8 mouse cellular contexts compared by ENCODE assay signal in the genomic region with DNA sequence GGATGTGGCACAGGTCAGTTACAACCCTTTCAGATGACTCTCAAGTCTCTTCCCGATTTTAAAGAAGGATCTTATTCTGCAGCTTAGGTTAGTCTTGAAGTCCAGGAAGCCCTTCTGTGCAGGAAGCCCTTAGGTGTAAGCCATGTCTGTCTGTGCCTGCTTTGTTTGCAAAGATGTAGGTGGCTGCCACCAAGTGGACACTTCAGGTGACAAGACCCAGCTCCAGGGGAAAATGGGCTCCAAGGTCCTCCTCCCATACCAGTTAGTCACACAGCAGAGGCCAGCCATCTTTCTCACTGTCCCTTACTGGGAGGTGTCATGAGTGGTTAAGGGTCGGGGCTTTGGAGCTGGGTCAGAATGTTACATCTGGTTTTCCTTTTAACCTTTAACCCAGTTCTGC. TPM values are rescaled to one million over a fixed set of nuclear protein-coding genes. Genes with fewer than 3 reads are reported as not detected.
DNase-seq lines count a peak whose midpoint lies in the region; TF ChIP-seq lines count a peak whose summit lies in the region.

No protein-coding gene starts in this region.

- no peak overlapping the region for H3K27ac ChIP-seq in heart, embryonic 10.5 days
- no peak overlapping the region for H3K27ac ChIP-seq in ES-Bruce4 (ENCODE audit: insufficient read depth, low read length)
- peak overlapping the region; percentile 37; the same call in 1 of the 2 replicates for H3K27ac ChIP-seq in liver, adult 2 months (replicated peaks; ENCODE audit: insufficient read depth, low read depth, low read length)

- no peaks in the 10 kb centered on the region for H3K9me3 ChIP-seq in heart, embryonic 10.5 days
- no peaks in the 10 kb centered on the region for H3K9me3 ChIP-seq in ES-Bruce4 (replicated peaks; ENCODE audit: control insufficient read depth, insufficient read depth, low read length, poor library complexity, severe bottlenecking)

- no peaks in the 10 kb centered on the region for H3K27me3 ChIP-seq in heart, embryonic 10.5 days (ENCODE audit: insufficient read depth, poor library complexity, severe bottlenecking)
- H3K27me3 ChIP-seq in ES-Bruce4 (ENCODE audit: control insufficient read depth, insufficient read depth, low read length, poor library complexity, severe bottlenecking), result no peaks in the 10 kb centered on the region
- H3K27me3 ChIP-seq in liver, adult 2 months (ENCODE audit: control insufficient read depth, insufficient read depth, low read length), result no peaks in the 10 kb centered on the region

- peaks cover 9% of the 10 kb centered on the region; the same call in 1 of the 2 replicates for H3K4me1 ChIP-seq in heart, embryonic 10.5 days
- no peaks in the 10 kb centered on the region for H3K4me1 ChIP-seq in ES-Bruce4 (ENCODE audit: control insufficient read depth, insufficient read depth, low read length)
- H3K4me1 ChIP-seq in liver, adult 2 months (ENCODE audit: control insufficient read depth, insufficient read depth, low read length), result peaks cover 41% of the 10 kb centered on the region

- TF ChIP-seq CTCF in ES-Bruce4 (IDR thresholded peaks at IDR 0.05; ENCODE audit: low read depth, low read length), result peak; percentile 61
- peak; percentile 52 for TF ChIP-seq CTCF in liver, adult 2 months (IDR thresholded peaks at IDR 0.05; ENCODE audit: low read depth, low read length)

- no peaks in the 10 kb centered on the region for H3K79me2 ChIP-seq in liver, adult 2 months (ENCODE audit: control insufficient read depth, insufficient read depth, low read length)

- 56% methylated on average over 2 of the region's 2 CpGs for WGBS in heart, embryonic 10.5 days
- WGBS in liver, adult 2 months, result 30% methylated on average over 2 of the region's 2 CpGs

- no peak for TF ChIP-seq POLR2A in ES-Bruce4 (IDR thresholded peaks at IDR 0.05; ENCODE audit: insufficient read depth, low read length)
- no peak for TF ChIP-seq POLR2A in liver, adult 2 months (IDR thresholded peaks at IDR 0.05; ENCODE audit: extremely low read depth, insufficient read depth, low read length)

- no peak for TF ChIP-seq EP300 in ES-Bruce4 (IDR thresholded peaks at IDR 0.05; ENCODE audit: insufficient read depth, low read depth, low read length)

- intact Hi-C loops in heart, postnatal 25 days (cut with DNase I), result loop anchor here (5.0 to 10.0 kb wide), 2 partner anchors 49 to 152 kb away; no protein-coding TSS in a partner anchor

- H3K4me3 ChIP-seq in heart, embryonic 10.5 days, result no peak overlapping the region
- H3K4me3 ChIP-seq in ES-Bruce4 (ENCODE audit: low read depth, low read length), result no peak overlapping the region
- no peak overlapping the region for H3K4me3 ChIP-seq in liver, adult 2 months (ENCODE audit: insufficient read depth, low read depth, low read length)

- H3K36me3 ChIP-seq in heart, embryonic 10.5 days, result peaks cover 44% of the 10 kb centered on the region
- H3K36me3 ChIP-seq in ES-Bruce4 (ENCODE audit: control insufficient read depth, insufficient read depth, low read length, poor library complexity, severe bottlenecking), result peaks cover 4% of the 10 kb centered on the region
- H3K36me3 ChIP-seq in liver, adult 2 months (ENCODE audit: control insufficient read depth, insufficient read depth, low read length), result peaks cover 24% of the 10 kb centered on the region

- DNase-seq in heart, embryonic 10.5 days (ENCODE audit: low spot score), result peak; percentile 87
- no peak for DNase-seq in heart, postnatal 25 days (ENCODE audit: low spot score)
- peak; percentile 64 to 67 for DNase-seq in cerebellum, postnatal 10 days
- peak; percentile 68 for DNase-seq in liver, adult 2 months (ENCODE audit: extremely low read depth, low read depth, low spot score)
- peak; percentile 69 for DNase-seq in thymus, postnatal 14 days
- DNase-seq in left cerebral cortex, adult 8-10 months (ENCODE audit: low spot score in 2 of 2), result no peak
- no peak for DNase-seq in ovary, postnatal 36 days (ENCODE audit: low spot score)

- no peak overlapping the region for H3K9ac ChIP-seq in ES-Bruce4 (ENCODE audit: low read depth, poor library complexity, severe bottlenecking)
- no peak overlapping the region for H3K9ac ChIP-seq in liver, adult 2 months (ENCODE audit: low read depth, low read length)

RNA-seq across cellular contexts. Expression of a gene that starts 3.5 kb away (rescaled TPM):
- 7.0 and 10.1 TPM in 2 replicates for polyA plus RNA-seq in heart, embryonic 10.5 days (2016; fragmentation: Nextera tagmentation; extraction: Ambion mirVana)
- total RNA-seq in heart, postnatal 25 days (2021), result 1 to 10 TPM; 6.0 to 6.5 TPM
- 0.51 and 0.75 TPM in 2 replicates for polyA plus RNA-seq in ES-Bruce4 (2011; ENCODE audit: insufficient read depth, insufficient read length, low read depth, missing spikeins)
- 14.0 and 14.9 TPM in 2 replicates for total RNA-seq in liver, adult 2 months (2014; rRNA removed)
- polyA plus RNA-seq in liver, adult 2 months (2012; rRNA removed), result 61.4 and 73.7 TPM in 2 replicates
- total RNA-seq in left cerebral cortex, adult 8-10 months (2022), result 1 to 10 TPM; 7.8 to 9.6 (median 9.5) TPM

RNA-seq across cellular contexts. Expression of a gene that starts 12.9 kb away (rescaled TPM):
- 144 and 157 TPM in 2 replicates for polyA plus RNA-seq in heart, embryonic 10.5 days (2016; fragmentation: Nextera tagmentation; extraction: Ambion mirVana)
- total RNA-seq in heart, postnatal 25 days (2021), result 10 to 100 TPM; 60.2 to 63.3 TPM
- 26.9 and 37.3 TPM in 2 replicates for polyA plus RNA-seq in ES-Bruce4 (2011; ENCODE audit: insufficient read depth, insufficient read length, low read depth, missing spikeins)
- 114 and 123 TPM in 2 replicates for total RNA-seq in liver, adult 2 months (2014; rRNA removed)
- polyA plus RNA-seq in liver, adult 2 months (2012; rRNA removed), result 328 and 437 TPM in 2 replicates
- 10 to 100 TPM; 35.5 to 39.6 (median 36.9) TPM for total RNA-seq in left cerebral cortex, adult 8-10 months (2022)

RNA-seq across cellular contexts. Expression of a gene that starts 18.1 kb away (rescaled TPM):
- polyA plus RNA-seq in heart, embryonic 10.5 days (2016; fragmentation: Nextera tagmentation; extraction: Ambion mirVana), result 72.1 and 87.4 TPM in 2 replicates
- total RNA-seq in heart, postnatal 25 days (2021), result 10 to 100 TPM; 17.3 to 18.4 TPM
- polyA plus RNA-seq in ES-Bruce4 (2011; ENCODE audit: insufficient read depth, insufficient read length, low read depth, missing spikeins), result 32.3 and 34.0 TPM in 2 replicates
- 11.7 and 13.4 TPM in 2 replicates for total RNA-seq in liver, adult 2 months (2014; rRNA removed)
- 9.1 and 9.3 TPM in 2 replicates for polyA plus RNA-seq in liver, adult 2 months (2012; rRNA removed)
- total RNA-seq in left cerebral cortex, adult 8-10 months (2022), result 10 to 100 TPM; 27.6 to 29.5 (median 28.3) TPM

RNA-seq across cellular contexts. Expression of a gene that starts 18.4 kb away (rescaled TPM):
- 0.36 and 0.49 TPM in 2 replicates for polyA plus RNA-seq in heart, embryonic 10.5 days (2016; fragmentation: Nextera tagmentation; extraction: Ambion mirVana)
- total RNA-seq in heart, postnatal 25 days (2021), result under 1 TPM; 0.18 to 0.22 TPM
- 1.3 and 1.5 TPM in 2 replicates for polyA plus RNA-seq in ES-Bruce4 (2011; ENCODE audit: insufficient read depth, insufficient read length, low read depth, missing spikeins)
- total RNA-seq in liver, adult 2 months (2014; rRNA removed), result not detected in 2 replicates
- polyA plus RNA-seq in liver, adult 2 months (2012; rRNA removed), result not detected in 2 replicates
- total RNA-seq in left cerebral cortex, adult 8-10 months (2022), result under 1 TPM; 0.35 to 0.73 (median 0.44) TPM

RNA-seq across cellular contexts. Expression of a gene that starts 26.9 kb away (rescaled TPM):
- 0.46 and 2.0 TPM in 2 replicates for polyA plus RNA-seq in heart, embryonic 10.5 days (2016; fragmentation: Nextera tagmentation; extraction: Ambion mirVana)
- total RNA-seq in heart, postnatal 25 days (2021), result not detected
- polyA plus RNA-seq in ES-Bruce4 (2011; ENCODE audit: insufficient read depth, insufficient read length, low read depth, missing spikeins), result 18.5 and 18.9 TPM in 2 replicates
- total RNA-seq in liver, adult 2 months (2014; rRNA removed), result 0.09 TPM in 1 of 2 replicates, not detected in the other
- 0.19 and 0.26 TPM in 2 replicates for polyA plus RNA-seq in liver, adult 2 months (2012; rRNA removed)
- total RNA-seq in left cerebral cortex, adult 8-10 months (2022), result under 1 TPM in 3 of 4 experiments, not detected in 1; 0.32 to 0.61 (median 0.41) TPM

Comparison
In these comparisons a context has a peak if more than half of its experiments do, and no peak if none do; other contexts are left out.
1. DNase-seq: peak in heart, embryonic 10.5 days (single experiment), cerebellum, postnatal 10 days (2 of 2), liver, adult 2 months (single experiment) and thymus, postnatal 14 days (single experiment); none in heart, postnatal 25 days (single experiment), left cerebral cortex, adult 8-10 months (0 of 2) and ovary, postnatal 36 days (single experiment).